ENCODE assay signal across 26 mouse cellular contexts in the genomic region with DNA sequence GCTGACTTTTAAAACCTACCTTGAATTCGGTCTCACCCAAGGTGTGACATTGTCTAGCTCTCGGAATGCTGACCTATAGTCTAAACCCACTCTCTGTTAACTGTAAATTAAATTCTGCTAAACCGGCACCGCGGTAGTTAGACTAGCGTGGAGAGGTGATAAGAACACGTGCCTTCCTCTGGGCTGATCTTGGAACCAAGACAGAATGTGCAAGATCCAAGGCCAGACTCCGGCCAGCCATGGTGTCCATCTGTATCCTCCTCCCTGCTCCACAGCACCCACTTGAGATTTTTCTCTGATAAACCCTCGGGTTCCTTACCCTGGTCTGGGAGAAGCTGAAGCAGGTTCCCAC. TPM values are rescaled to one million over a fixed set of nuclear protein-coding genes. Genes with fewer than 3 reads are reported as not detected.
DNase-seq lines count a peak whose midpoint lies in the region; ATAC-seq and TF ChIP-seq lines count a peak whose summit lies in the region.
"Had no signal": no experiment of that assay in that cellular context is flagged by ENCODE, and none has a peak within 500 bp of the region (broad histone marks: within the 10 kb centered on the region; RNA-seq: fewer than 3 reads in every experiment).

No protein-coding gene starts in this region.

- peak overlapping the region; percentile 16 for H3K4me3 ChIP-seq in heart, embryonic 10.5 days
- no peak overlapping the region for H3K4me3 ChIP-seq in heart, adult 2 months
- peak overlapping the region; percentile 28 for H3K4me3 ChIP-seq in liver, embryonic 12.5 days
- no peak overlapping the region for H3K4me3 ChIP-seq in gastrocnemius, adult 2 months
- H3K4me3 ChIP-seq: embryonic facial prominence, embryonic 15.5 days; kidney, embryonic 15.5 days; limb, embryonic 13.5 days had no signal

- DNase-seq in heart, embryonic 10.5 days (ENCODE audit: low spot score): no peak
- no peak for DNase-seq in heart, adult 2 months
- peak; percentile 7 for DNase-seq in left cerebral cortex, postnatal 4 days
- no peak for DNase-seq in left cerebral cortex, adult 18-20 months (ENCODE audit: low spot score in 2 of 2)
- DNase-seq in gastrocnemius, adult 2 months: no peak
- DNase-seq in embryo, embryonic 10 days (ENCODE audit: low spot score): no peak
- DNase-seq: adrenal gland, postnatal 36 days; cerebellum, adult 9-10 months; embryo, embryonic 11 days; thymus, postnatal 4 days had no signal

- ATAC-seq in liver, embryonic 12.5 days: peak; percentile 69
- ATAC-seq in megakaryocyte-erythroid progenitor cell, adult 5-6 weeks (replicated peaks; ENCODE audit: low FRiP score, low TSS enrichment, poor library complexity, severe bottlenecking): peak; percentile 31
- ATAC-seq: forebrain, embryonic 14.5 days; inflammation-experienced regulatory T-cells, adult 6 months; lung, postnatal 0 days; midbrain, embryonic 16.5 days had no signal

- peak overlapping the region; percentile 67 for H3K4me2 ChIP-seq in liver, embryonic 12.5 days
- H3K4me2 ChIP-seq: embryonic facial prominence, embryonic 15.5 days; kidney, embryonic 15.5 days; limb, embryonic 13.5 days had no signal

- TF ChIP-seq POLR2A in heart, adult 2 months (IDR thresholded peaks at IDR 0.05; ENCODE audit: insufficient read depth, low read depth, low read length): no peak

- H3K9me3 ChIP-seq in heart, embryonic 10.5 days: no peaks in the 10 kb centered on the region
- no peaks in the 10 kb centered on the region for H3K9me3 ChIP-seq in liver, embryonic 12.5 days (replicated peaks)
- H3K9me3 ChIP-seq: embryonic facial prominence, embryonic 15.5 days; kidney, embryonic 15.5 days; limb, embryonic 13.5 days; megakaryocyte, embryonic 14.5 days had no signal

- H3K79me2 ChIP-seq in heart, adult 2 months (replicated peaks; ENCODE audit: control insufficient read depth, insufficient read depth, low read length): no peaks in the 10 kb centered on the region

- H3K4me1 ChIP-seq in heart, embryonic 10.5 days: peaks cover 6% of the 10 kb centered on the region
- H3K4me1 ChIP-seq in heart, adult 2 months (ENCODE audit: control insufficient read depth, insufficient read depth, low read length): no peaks in the 10 kb centered on the region
- peaks cover 30% of the 10 kb centered on the region for H3K4me1 ChIP-seq in liver, embryonic 12.5 days
- H3K4me1 ChIP-seq: embryonic facial prominence, embryonic 15.5 days; kidney, embryonic 15.5 days; limb, embryonic 13.5 days had no signal

- no peak overlapping the region for H3K27ac ChIP-seq in heart, embryonic 10.5 days
- no peak overlapping the region for H3K27ac ChIP-seq in heart, adult 2 months
- peak overlapping the region; percentile 23; the same call in 1 of the 2 replicates for H3K27ac ChIP-seq in liver, embryonic 12.5 days
- H3K27ac ChIP-seq in gastrocnemius, adult 2 months: no peak overlapping the region
- H3K27ac ChIP-seq: embryonic facial prominence, embryonic 15.5 days; kidney, embryonic 15.5 days; limb, embryonic 13.5 days had no signal

- H3K36me3 ChIP-seq in heart, embryonic 10.5 days: no peaks in the 10 kb centered on the region
- no peaks in the 10 kb centered on the region for H3K36me3 ChIP-seq in heart, adult 2 months (ENCODE audit: control insufficient read depth, insufficient read depth, low read length)
- H3K36me3 ChIP-seq in liver, embryonic 12.5 days: no peaks in the 10 kb centered on the region
- H3K36me3 ChIP-seq: embryonic facial prominence, embryonic 15.5 days; kidney, embryonic 15.5 days; limb, embryonic 13.5 days had no signal

- TF ChIP-seq CTCF in heart, adult 2 months (IDR thresholded peaks at IDR 0.05): no peak
- no peak for TF ChIP-seq CTCF in gastrocnemius, adult 2 months (IDR thresholded peaks at IDR 0.05)

- H3K9ac ChIP-seq in heart, adult 2 months (ENCODE audit: low read depth, low read length): no peak overlapping the region
- H3K9ac ChIP-seq in liver, embryonic 12.5 days: peak overlapping the region; percentile 59
- H3K9ac ChIP-seq: embryonic facial prominence, embryonic 15.5 days; kidney, embryonic 15.5 days; limb, embryonic 13.5 days had no signal

- H3K27me3 ChIP-seq in heart, embryonic 10.5 days (ENCODE audit: insufficient read depth, poor library complexity, severe bottlenecking): no peaks in the 10 kb centered on the region
- no peaks in the 10 kb centered on the region for H3K27me3 ChIP-seq in heart, adult 2 months (ENCODE audit: control insufficient read depth, insufficient read depth, low read length)
- no peaks in the 10 kb centered on the region for H3K27me3 ChIP-seq in liver, embryonic 12.5 days (replicated peaks)
- H3K27me3 ChIP-seq: CH12.LX; embryonic facial prominence, embryonic 15.5 days; kidney, embryonic 15.5 days; megakaryocyte, embryonic 14.5 days had no signal

- TF ChIP-seq EP300 in heart, adult 2 months (IDR thresholded peaks at IDR 0.05; ENCODE audit: insufficient read depth, low read depth, low read length): no peak

- intact Hi-C loops in heart, adult 2 months (cut with DNase I): no loop called here
- intact Hi-C loops in left cerebral cortex, postnatal 4 days (cut with DNase I): no loop called here
- intact Hi-C loops in gastrocnemius, adult 2 months (cut with DNase I): no loop called here

- 30% methylated on average over 9 of the region's 9 CpGs for WGBS in heart, embryonic 10.5 days
- 26% methylated on average over 9 of the region's 9 CpGs for WGBS in heart, adult 2 months
- WGBS in liver, embryonic 12.5 days (ENCODE audit: insufficient replicate concordance): 12% methylated on average over 9 of the region's 9 CpGs

RNA-seq across cellular contexts. Expression of a gene that starts 0.5 kb away (rescaled TPM):
- 0.06 and 1.1 TPM in 2 replicates for polyA plus RNA-seq in heart, embryonic 10.5 days (2016; fragmentation: Nextera tagmentation; extraction: Ambion mirVana)
- not detected for total RNA-seq in heart, adult 2 months (2021)
- not detected in 2 replicates for polyA plus RNA-seq in heart, adult 2 months (2012; rRNA removed)
- total RNA-seq in left cerebral cortex, postnatal 4 days (2021): not detected
- not detected for total RNA-seq in left cerebral cortex, adult 18-20 months (2021)
- 7.9 and 8.4 TPM in 2 replicates for polyA plus RNA-seq in liver, embryonic 12.5 days (2016; fragmentation: Nextera tagmentation; extraction: Ambion mirVana)
- 14.1 and 24.4 TPM in 2 replicates for total RNA-seq in megakaryocyte-erythroid progenitor cell, adult 5-6 weeks (2014; fragmentation: Nextera tagmentation)
- total RNA-seq in megakaryocyte-erythroid progenitor cell, adult 5-6 weeks (2017): 9.7 and 15.2 TPM in 2 replicates
- not detected for total RNA-seq in gastrocnemius, adult 2 months (2021)
- total RNA-seq: adrenal gland, postnatal 36 days; CH12.LX; layer of hippocampus, adult 18-20 months; left cerebral cortex, adult 8-10 months had no signal
- polyA plus RNA-seq: forebrain, embryonic 14.5 days; inflammation-experienced regulatory T-cells, adult 6 months; kidney, embryonic 15.5 days; lung, postnatal 0 days; small intestine, adult 2 months had no signal

RNA-seq across cellular contexts. Expression of a gene that starts 7.1 kb away (rescaled TPM):
- 0.43 and 0.64 TPM in 2 replicates for polyA plus RNA-seq in heart, embryonic 10.5 days (2016; fragmentation: Nextera tagmentation; extraction: Ambion mirVana)
- 1 to 10 TPM; 4.8 to 6.1 TPM for total RNA-seq in heart, adult 2 months (2021)
- polyA plus RNA-seq in heart, adult 2 months (2012; rRNA removed): 9.8 and 17.9 TPM in 2 replicates
- total RNA-seq in left cerebral cortex, postnatal 4 days (2021): 1 to 10 TPM; 2.1 to 3.1 TPM
- total RNA-seq in left cerebral cortex, adult 18-20 months (2021): 1 to 10 TPM; 1.2 to 1.7 TPM
- 3.7 and 4.1 TPM in 2 replicates for polyA plus RNA-seq in liver, embryonic 12.5 days (2016; fragmentation: Nextera tagmentation; extraction: Ambion mirVana)
- 11.5 and 30.2 TPM in 2 replicates for total RNA-seq in megakaryocyte-erythroid progenitor cell, adult 5-6 weeks (2014; fragmentation: Nextera tagmentation)
- total RNA-seq in megakaryocyte-erythroid progenitor cell, adult 5-6 weeks (2017): 3.1 and 6.2 TPM in 2 replicates
- 1 to 10 TPM; 1.8 to 2.0 TPM for total RNA-seq in gastrocnemius, adult 2 months (2021)

RNA-seq across cellular contexts. Expression of a gene that starts 16.9 kb away (rescaled TPM):
- not detected in 2 replicates for polyA plus RNA-seq in heart, embryonic 10.5 days (2016; fragmentation: Nextera tagmentation; extraction: Ambion mirVana)
- total RNA-seq in heart, adult 2 months (2021): not detected
- not detected in 2 replicates for polyA plus RNA-seq in heart, adult 2 months (2012; rRNA removed)
- not detected for total RNA-seq in left cerebral cortex, postnatal 4 days (2021)
- total RNA-seq in left cerebral cortex, adult 18-20 months (2021): not detected
- not detected in 2 replicates for polyA plus RNA-seq in liver, embryonic 12.5 days (2016; fragmentation: Nextera tagmentation; extraction: Ambion mirVana)
- not detected in 2 replicates for total RNA-seq in megakaryocyte-erythroid progenitor cell, adult 5-6 weeks (2014; fragmentation: Nextera tagmentation)
- not detected in 2 replicates for total RNA-seq in megakaryocyte-erythroid progenitor cell, adult 5-6 weeks (2017)
- not detected for total RNA-seq in gastrocnemius, adult 2 months (2021)
- total RNA-seq: adrenal gland, postnatal 36 days; CH12.LX; layer of hippocampus, adult 18-20 months; left cerebral cortex, adult 8-10 months had no signal
- polyA plus RNA-seq: embryonic facial prominence, embryonic 15.5 days; forebrain, embryonic 14.5 days; gonadal fat pad, adult 2 months; hindbrain, embryonic 11.5 days; inflammation-experienced regulatory T-cells, adult 6 months; kidney, embryonic 15.5 days; limb, embryonic 13.5 days; lung, postnatal 0 days; midbrain, embryonic 16.5 days; small intestine, adult 2 months had no signal

RNA-seq across cellular contexts. Expression of a gene that starts 55.8 kb away (rescaled TPM):
- not detected in 2 replicates for polyA plus RNA-seq in heart, embryonic 10.5 days (2016; fragmentation: Nextera tagmentation; extraction: Ambion mirVana)
- total RNA-seq in heart, adult 2 months (2021): not detected
- polyA plus RNA-seq in heart, adult 2 months (2012; rRNA removed): not detected in 2 replicates
- total RNA-seq in left cerebral cortex, postnatal 4 days (2021): under 1 TPM; 0.18 to 0.58 TPM
- not detected for total RNA-seq in left cerebral cortex, adult 18-20 months (2021)
- polyA plus RNA-seq in liver, embryonic 12.5 days (2016; fragmentation: Nextera tagmentation; extraction: Ambion mirVana): 0.05 TPM in 1 of 2 replicates, not detected in the other
- not detected in 2 replicates for total RNA-seq in megakaryocyte-erythroid progenitor cell, adult 5-6 weeks (2014; fragmentation: Nextera tagmentation)
- not detected in 2 replicates for total RNA-seq in megakaryocyte-erythroid progenitor cell, adult 5-6 weeks (2017)
- not detected for total RNA-seq in gastrocnemius, adult 2 months (2021)
- total RNA-seq: adrenal gland, postnatal 36 days; layer of hippocampus, adult 18-20 months; left cerebral cortex, adult 8-10 months had no signal
- polyA plus RNA-seq: embryonic facial prominence, embryonic 15.5 days; gonadal fat pad, adult 2 months; hindbrain, embryonic 11.5 days; kidney, embryonic 15.5 days had no signal

Comparison
In these comparisons a context has a peak if more than half of its experiments do, and no peak if none do; other contexts are left out.
1. H3K4me3 ChIP-seq: peak in heart, embryonic 10.5 days (single experiment) and liver, embryonic 12.5 days (single experiment); none in heart, adult 2 months (single experiment) and gastrocnemius, adult 2 months (single experiment).
2. RNA of a gene that starts 0.5 kb away (total RNA-seq): 9.7 to 24.4 TPM in megakaryocyte-erythroid progenitor cell, adult 5-6 weeks; not detected in heart, adult 2 months, not detected in left cerebral cortex, postnatal 4 days, not detected in left cerebral cortex, adult 18-20 months and not detected in gastrocnemius, adult 2 months; every median in the first group is over 10 times any median in the second.